Mouse (Mus musculus) liver, adult (tissue): Measurements from ENCODE around the gene Sema4f.

Experiments used
- GATA4 ChIP-seq: IDR thresholded peaks from 2 replicates; pipeline ENCODE4 v1.6.1; 2014; ENCODE audit warnings: mild to moderate bottlenecking, low read length; ENCODE audit not compliant: insufficient replicate concordance

Gene Sema4f

GRCm38 (mm10) chr6:82921426-82922224 is 17.9 kb downstream of the Sema4f start:
- TF ChIP-seq GATA4 = no peak

DNA sequence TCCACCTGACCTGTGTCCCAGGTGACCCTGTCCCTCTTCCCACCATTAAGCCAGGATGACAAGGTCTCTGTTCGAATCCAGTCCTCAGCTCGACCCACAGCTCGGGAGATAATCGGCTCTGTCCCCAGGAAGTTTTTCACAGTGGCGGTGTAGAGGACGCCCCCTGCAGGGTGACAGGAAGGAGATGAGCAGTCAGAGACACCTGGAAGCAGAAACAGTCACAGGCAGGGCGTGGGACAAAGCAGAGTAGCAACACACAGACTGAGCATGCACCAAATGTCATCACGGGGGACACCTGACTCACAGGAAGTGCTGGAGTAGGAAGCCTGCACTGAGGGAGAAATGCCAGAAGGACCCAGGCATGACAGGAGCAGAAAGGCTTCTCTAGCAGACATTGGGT is 20.0 kb downstream of the Sema4f start:
- no peak for TF ChIP-seq GATA4

- no peak for TF ChIP-seq GATA4
Measured at GRCm38 (mm10) chr6:82918371-82918770, 21.2 kb downstream of the Sema4f start.

GRCm38 (mm10) chr6:82917778-82918129 is 21.8 kb downstream of the Sema4f start:
- no peak for TF ChIP-seq GATA4

DNA sequence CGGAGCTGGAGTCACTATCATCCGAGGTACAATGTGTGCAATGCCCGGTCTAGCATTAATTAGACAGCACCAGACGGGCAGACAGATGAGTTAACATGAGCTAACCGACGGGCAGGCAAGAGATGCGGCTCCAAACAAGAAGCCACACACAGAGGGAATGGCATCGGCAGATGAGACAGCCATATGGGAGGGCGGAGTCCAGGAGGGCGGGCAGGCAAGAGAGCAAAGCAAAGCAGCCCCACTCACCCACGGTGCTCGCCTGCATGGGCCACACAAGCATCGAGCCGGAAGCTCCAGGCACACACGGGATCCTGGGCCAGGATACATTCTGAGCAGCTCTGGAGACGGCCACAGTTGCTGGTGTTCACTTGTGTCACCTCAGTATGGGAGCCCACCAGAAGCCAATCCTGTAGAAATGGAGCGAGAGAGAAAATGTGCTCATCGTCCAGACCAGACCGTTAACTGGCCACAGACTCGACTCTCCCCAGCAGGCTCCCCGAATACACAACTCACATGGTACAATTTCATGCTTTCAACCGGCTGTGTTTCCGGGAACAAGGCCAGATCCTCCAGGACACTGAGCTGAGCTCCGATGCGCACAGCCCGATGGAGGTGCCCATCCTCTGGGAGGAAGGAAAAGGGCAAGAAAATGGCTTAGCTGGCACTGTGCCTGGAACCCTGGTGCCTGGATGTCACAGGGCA is 22.3 kb downstream of the Sema4f start:
- no peak for TF ChIP-seq GATA4

GRCm38 (mm10) chr6:82916459-82916858 is 23.1 kb downstream of the Sema4f start:
- TF ChIP-seq GATA4 = no peak

DNA sequence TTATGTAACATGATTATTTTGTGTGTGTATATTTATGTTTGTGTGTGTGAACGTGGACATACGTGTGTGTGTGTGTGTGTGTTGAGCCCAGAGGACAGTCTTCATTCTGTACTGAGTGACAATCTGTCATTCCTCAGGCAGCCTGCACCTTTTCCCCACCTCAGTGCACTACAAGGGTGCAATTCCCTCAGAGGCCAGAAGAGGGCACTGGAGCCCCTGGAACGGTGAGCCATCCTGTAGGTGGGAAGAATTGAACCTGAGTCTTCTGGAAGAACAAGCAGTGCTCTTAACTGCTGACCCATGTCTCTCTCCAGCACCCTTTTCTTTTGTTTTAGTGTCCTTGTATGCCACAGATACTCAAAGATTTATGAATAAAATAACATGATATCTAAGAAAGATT is 23.7 kb downstream of the Sema4f start:
- TF ChIP-seq GATA4 = no peak

GRCm38 (mm10) chr6:82913336-82914247 is 26.0 kb downstream of the Sema4f start:
- no peak for TF ChIP-seq GATA4

- TF ChIP-seq GATA4 = no peak
Measured at GRCm38 (mm10) chr6:82911303-82911702, 28.3 kb downstream of the Sema4f start.

GRCm38 (mm10) chr6:82909136-82909855 is 30.3 kb downstream of the Sema4f start:
- TF ChIP-seq GATA4 = no peak

GRCm38 (mm10) chr6:82908034-82908433 is 31.5 kb downstream of the Sema4f start:
- no peak for TF ChIP-seq GATA4

- no peak for TF ChIP-seq GATA4
Measured at GRCm38 (mm10) chr6:82906985-82907384, 32.6 kb downstream of the Sema4f start.

- no peak for TF ChIP-seq GATA4
Measured at GRCm38 (mm10) chr6:82902559-82902958, 37.0 kb downstream of the Sema4f start.

DNA sequence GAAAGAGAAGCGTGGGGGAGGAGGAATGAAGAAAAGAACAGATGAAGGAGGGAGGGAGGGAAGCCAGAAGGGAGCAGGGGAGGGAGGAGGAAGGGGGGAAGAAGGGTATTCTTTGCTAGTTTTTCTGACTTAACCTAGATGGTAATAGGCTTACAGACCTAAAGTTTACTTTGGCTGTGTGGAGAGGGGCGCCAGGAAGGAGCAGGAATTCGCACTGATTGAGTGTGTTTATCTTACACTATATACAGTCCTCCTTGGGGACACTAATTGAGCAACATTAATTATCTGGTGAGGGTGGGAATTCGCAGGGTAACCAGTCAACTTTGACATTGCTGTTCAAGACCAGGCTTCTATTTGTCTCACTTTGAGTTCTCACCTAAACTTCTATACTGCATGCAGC is 40.8 kb downstream of the Sema4f start:
- no peak for TF ChIP-seq GATA4

GRCm38 (mm10) chr6:82898227-82898626 is 41.3 kb downstream of the Sema4f start:
- no peak for TF ChIP-seq GATA4
